Mouse (Mus musculus) lung, embryonic 16.5 days (tissue): ENCODE data around the gene Rpl13a. TPM values are rescaled to one million over a fixed set of nuclear protein-coding genes. Genes with fewer than 3 reads are reported as not detected.
"Not testable (repeated sequence)": the region's sequence is repeated elsewhere in the genome, so short reads cannot be mapped to it uniquely, and the experiment has no call there.

Experiments
- ATAC-seq: fragments of 200-750 bp; cut with Nextera tagmentation; 2 replicates; pipeline ENCODE4 v1.8.0; 2017; ENCODE audit warnings: low read depth, mild to moderate bottlenecking, moderate library complexity
- H3K27ac ChIP-seq: fragments of 300-500 bp; sonication (generic); 2 replicates; pipeline ENCODE4 v1.5.1; 2014; ENCODE audit warnings: mild to moderate bottlenecking, control low read depth, low read length
- H3K27me3 ChIP-seq: fragments of 300-500 bp; sonication (generic); 2 replicates; pipeline ENCODE4 v1.6.1; 2014; ENCODE audit warnings: low read depth, low read length, mixed read lengths; ENCODE audit not compliant: control insufficient read depth, insufficient read depth
- H3K36me3 ChIP-seq: fragments of 300-500 bp; sonication (generic); 2 replicates; pipeline ENCODE4 v1.6.1; 2014; ENCODE audit warnings: low read length; ENCODE audit not compliant: control insufficient read depth, insufficient read depth
- H3K4me1 ChIP-seq: fragments of 300-500 bp; sonication (generic); replicated peaks from 2 replicates; pipeline ENCODE4 v1.6.1; 2014; ENCODE audit warnings: low read length, mixed read lengths; ENCODE audit not compliant: control insufficient read depth, insufficient read depth
- H3K4me2 ChIP-seq: fragments of 300-500 bp; sonication (generic); 2 replicates; pipeline ENCODE4 v1.6.1; 2014; ENCODE audit warnings: low read depth, low read length, control low read depth
- H3K4me3 ChIP-seq: fragments of 300-500 bp; sonication (generic); 2 replicates; pipeline ENCODE4 v1.5.1; 2014; ENCODE audit warnings: mild to moderate bottlenecking, low read length, control low read depth
- H3K9ac ChIP-seq: fragments of 300-500 bp; sonication (generic); 2 replicates; pipeline ENCODE4 v1.6.1; 2014; ENCODE audit warnings: low read length, control low read depth
- H3K9me3 ChIP-seq: fragments of 300-500 bp; sonication (generic); 2 replicates; pipeline ENCODE4 v1.6.1; 2016; ENCODE audit warnings: low read length; ENCODE audit not compliant: control insufficient read depth
- WGBS: fragments of 180-500 bp; shearing (Covaris S2); extraction: QIAGEN DNeasy Blood & Tissue Kit; methylation state at CpG from one replicate; pipeline ENCODE4 v1.1.7; 2014; 5-methylcytosine and 5-hydroxymethylcytosine counted together
- polyA plus RNA-seq: library from polyadenylated mRNA; unstranded; fragments of >200 nt; fragmentation: Nextera tagmentation; extraction: Ambion mirVana; gene quantifications from 2 replicates; pipeline ENCODE4 v1.2.1, GENCODE M21; 2015

Rpl13a gene
- polyA plus RNA-seq, 1 experiment from 2014 or later, result 1,289 TPM

DNA sequence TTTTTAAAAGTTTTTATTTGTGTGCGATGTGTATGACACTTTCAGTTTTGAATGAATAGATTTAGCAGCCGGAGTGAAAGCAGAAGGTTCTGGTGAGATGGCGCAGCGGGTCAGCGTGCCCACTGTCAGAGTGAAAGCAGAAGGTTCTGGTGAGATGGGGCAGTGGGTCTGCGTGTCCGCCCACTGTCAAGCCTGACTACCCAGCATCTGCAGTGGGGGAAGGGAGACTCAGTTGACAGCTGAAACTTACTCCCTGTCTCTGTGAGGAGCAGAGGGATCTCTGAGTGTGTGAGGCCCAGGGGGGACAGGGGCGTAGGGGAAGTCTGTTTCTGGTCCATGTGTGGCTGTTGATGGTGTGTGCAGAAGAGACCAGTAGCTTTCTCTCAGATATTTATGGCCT is 11.0 kb downstream of the Rpl13a start:
- H3K4me1 ChIP-seq, result peaks cover 14% of the 10 kb centered on the region
- peaks cover 33% of the 10 kb centered on the region for H3K36me3 ChIP-seq
- no peak for ATAC-seq
- no peaks in the 10 kb centered on the region for H3K27me3 ChIP-seq
- H3K9ac ChIP-seq, result no peak overlapping the region
- no peak overlapping the region for H3K27ac ChIP-seq
- WGBS, result 74% methylated on average over 8 of the region's 8 CpGs
- H3K4me2 ChIP-seq, result no peak overlapping the region
- no peak overlapping the region for H3K4me3 ChIP-seq
- no peaks in the 10 kb centered on the region for H3K9me3 ChIP-seq

DNA sequence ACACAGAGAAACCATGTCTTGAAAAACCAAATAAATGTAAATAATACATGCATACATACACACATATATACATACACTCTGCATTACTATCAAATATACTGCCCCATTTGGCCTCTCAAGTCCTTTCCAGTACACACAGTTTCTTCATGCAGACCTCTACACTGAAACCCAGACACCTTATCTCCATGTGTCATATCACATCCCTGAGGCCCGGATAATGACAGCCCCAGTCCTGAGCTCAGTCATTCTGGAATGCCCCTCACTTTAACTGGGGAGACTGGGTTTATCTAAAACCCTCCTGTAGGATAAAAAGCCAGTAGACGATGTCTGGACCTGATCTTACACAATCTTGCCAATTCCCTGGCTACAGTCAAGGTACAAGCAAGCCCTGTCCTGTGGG is 15.1 kb downstream of the Rpl13a start:
- Histone ChIP-seq H3K4me2 (no peak overlapping the region), H3K36me3 (no peaks in the 10 kb centered on the region), H3K4me1 (no peaks in the 10 kb centered on the region), H3K27ac (no peak overlapping the region), H3K9me3 (no peaks in the 10 kb centered on the region), H3K4me3 (no peak overlapping the region), H3K9ac (no peak overlapping the region), H3K27me3 (no peaks in the 10 kb centered on the region)
- ATAC-seq, result no peak
- 65% methylated on average over 2 of the region's 2 CpGs for WGBS

DNA sequence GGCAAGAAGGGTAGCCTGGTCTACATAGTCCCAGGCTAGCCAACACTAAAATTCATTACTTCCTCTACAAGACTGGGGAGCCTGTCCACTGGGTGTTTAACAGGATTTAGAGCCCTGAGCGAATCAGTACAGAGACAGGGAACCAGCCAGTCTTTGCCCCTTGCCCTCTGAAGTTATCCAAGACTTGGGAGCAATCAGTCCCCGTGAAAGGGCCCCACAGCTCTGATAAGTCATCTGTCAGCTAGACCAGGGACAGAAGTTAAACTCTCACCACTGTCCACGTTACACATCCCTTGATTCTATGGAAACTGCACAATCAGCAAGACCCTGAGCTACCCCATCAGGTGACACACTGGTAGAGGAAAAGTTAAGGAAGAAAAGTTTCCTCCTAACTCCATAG is 16.0 kb downstream of the Rpl13a start:
- no peaks in the 10 kb centered on the region for H3K27me3 ChIP-seq
- no peak overlapping the region for H3K27ac ChIP-seq
- no peak overlapping the region for H3K9ac ChIP-seq
- H3K4me3 ChIP-seq, result no peak overlapping the region
- no peaks in the 10 kb centered on the region for H3K4me1 ChIP-seq
- no peaks in the 10 kb centered on the region for H3K36me3 ChIP-seq
- WGBS, result 36% methylated on average over 3 of the region's 3 CpGs
- no peak for ATAC-seq
- no peaks in the 10 kb centered on the region for H3K9me3 ChIP-seq
- H3K4me2 ChIP-seq, result no peak overlapping the region

DNA sequence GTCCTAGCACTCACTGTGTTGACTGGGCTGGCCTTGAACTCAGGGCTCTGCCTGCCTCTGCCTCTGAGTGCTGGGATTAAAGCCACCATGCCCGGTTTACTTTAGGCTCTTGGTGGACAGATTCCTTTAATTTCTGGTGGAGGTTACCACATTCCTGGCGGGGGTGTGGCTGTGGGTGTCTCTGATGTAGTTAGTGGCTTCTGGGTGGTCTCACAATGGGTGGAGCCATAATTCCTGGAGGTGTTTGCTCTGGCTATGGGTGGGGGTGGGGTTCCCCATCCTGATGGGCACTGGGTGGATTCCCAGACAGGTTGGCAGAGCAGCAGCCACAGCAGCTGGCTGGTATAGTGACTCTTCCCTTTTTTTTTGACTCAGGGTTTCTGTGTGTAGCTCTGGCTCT is 16.6 kb downstream of the Rpl13a start:
- Histone ChIP-seq H3K4me1 (no peaks in the 10 kb centered on the region), H3K4me3 (no peak overlapping the region), H3K36me3 (no peaks in the 10 kb centered on the region), H3K9ac (no peak overlapping the region), H3K27ac (no peak overlapping the region), H3K4me2 (no peak overlapping the region), H3K27me3 (no peaks in the 10 kb centered on the region), H3K9me3 (no peaks in the 10 kb centered on the region)
- WGBS, result 52% methylated on average over 2 of the region's 2 CpGs
- no peak for ATAC-seq

DNA sequence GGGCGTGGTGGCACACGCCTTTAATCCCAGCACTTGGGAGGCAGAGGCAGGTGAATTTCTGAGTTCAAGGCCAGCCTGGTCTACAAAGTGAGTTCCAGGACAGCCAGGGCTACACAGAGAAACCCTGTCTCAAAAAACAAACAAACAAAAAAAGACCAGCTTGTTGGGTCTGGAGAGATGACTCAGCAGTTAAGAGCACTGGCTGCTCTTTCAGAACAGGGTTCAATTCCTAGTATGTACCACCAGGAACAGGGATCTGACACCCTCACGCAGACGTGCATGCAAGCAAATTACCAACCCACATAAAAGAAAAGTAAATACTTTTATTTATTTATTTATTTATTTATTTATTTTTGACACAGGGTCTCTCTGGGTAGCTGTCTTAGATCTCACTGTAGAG is 18.5 kb downstream of the Rpl13a start:
- H3K4me1 ChIP-seq, ATAC-seq, H3K36me3 ChIP-seq, H3K4me2 ChIP-seq, H3K9ac ChIP-seq, H3K4me3 ChIP-seq, H3K27ac ChIP-seq, H3K9me3 ChIP-seq, H3K27me3 ChIP-seq: not testable (repeated sequence)
- 77% methylated on average over 4 of the region's 4 CpGs for WGBS

DNA sequence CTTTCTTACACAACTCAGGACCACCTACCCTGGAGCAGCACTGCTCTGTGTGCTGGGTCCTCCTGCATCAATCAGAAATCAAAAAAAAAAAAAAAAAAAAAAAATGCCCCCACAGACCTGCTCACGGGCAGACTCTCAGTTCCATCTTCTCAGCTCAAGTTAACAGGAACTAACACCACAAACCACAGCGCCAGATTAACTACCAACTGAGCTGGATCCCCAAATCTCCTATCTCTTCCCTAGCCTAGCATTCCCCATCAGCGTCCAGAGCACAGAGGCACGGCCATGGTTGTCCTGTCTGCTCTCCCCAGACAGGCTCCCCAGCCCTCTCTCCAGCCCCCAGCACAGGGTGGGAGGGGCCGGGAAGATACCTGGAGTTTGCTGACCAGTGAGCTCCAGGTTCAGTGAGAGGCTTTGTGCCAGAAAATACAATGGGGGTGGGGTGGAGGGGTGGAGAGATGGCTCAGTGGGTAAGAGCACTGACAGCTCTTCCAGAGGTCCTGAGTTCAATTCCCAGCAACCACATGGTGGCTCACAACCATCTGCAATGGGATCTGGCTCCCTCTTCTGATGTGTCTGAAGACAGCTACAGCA is 21.4 kb downstream of the Rpl13a start:
- ATAC-seq, result no peak
- Histone ChIP-seq H3K4me2 (no peak overlapping the region), H3K27me3 (no peaks in the 10 kb centered on the region), H3K4me3 (no peak overlapping the region), H3K36me3 (no peaks in the 10 kb centered on the region), H3K4me1 (peaks cover 22% of the 10 kb centered on the region), H3K9me3 (no peaks in the 10 kb centered on the region), H3K9ac (no peak overlapping the region), H3K27ac (no peak overlapping the region)
- WGBS, result 58% methylated on average over 5 of the region's 5 CpGs

DNA sequence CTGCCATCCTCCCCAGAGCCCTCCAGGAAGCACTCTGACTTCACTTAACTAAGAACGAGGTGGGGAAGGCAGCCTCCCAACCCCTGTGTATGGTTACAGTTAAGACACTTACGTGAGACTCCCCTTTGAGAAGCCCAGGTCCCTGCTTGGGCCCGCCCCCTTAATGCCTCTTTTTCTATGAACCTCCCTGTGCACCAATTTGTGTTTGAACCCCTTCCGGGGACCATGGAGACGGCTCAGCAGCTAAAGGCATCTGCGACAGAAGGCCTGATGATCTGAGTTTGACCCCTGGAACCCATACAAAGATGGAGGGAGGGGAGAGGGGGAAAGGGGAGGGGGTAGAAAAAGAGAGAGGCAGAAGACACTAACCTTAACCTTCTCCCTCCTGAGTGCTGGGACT is 22.1 kb downstream of the Rpl13a start:
- peaks cover 22% of the 10 kb centered on the region for H3K4me1 ChIP-seq
- no peak overlapping the region for H3K27ac ChIP-seq
- H3K9ac ChIP-seq, result no peak overlapping the region
- H3K9me3 ChIP-seq, result no peaks in the 10 kb centered on the region
- H3K4me3 ChIP-seq, result no peak overlapping the region
- H3K36me3 ChIP-seq, result no peaks in the 10 kb centered on the region
- no peaks in the 10 kb centered on the region for H3K27me3 ChIP-seq
- no peak overlapping the region for H3K4me2 ChIP-seq
- ATAC-seq, result no peak
- 53% methylated on average over 6 of the region's 6 CpGs for WGBS

DNA sequence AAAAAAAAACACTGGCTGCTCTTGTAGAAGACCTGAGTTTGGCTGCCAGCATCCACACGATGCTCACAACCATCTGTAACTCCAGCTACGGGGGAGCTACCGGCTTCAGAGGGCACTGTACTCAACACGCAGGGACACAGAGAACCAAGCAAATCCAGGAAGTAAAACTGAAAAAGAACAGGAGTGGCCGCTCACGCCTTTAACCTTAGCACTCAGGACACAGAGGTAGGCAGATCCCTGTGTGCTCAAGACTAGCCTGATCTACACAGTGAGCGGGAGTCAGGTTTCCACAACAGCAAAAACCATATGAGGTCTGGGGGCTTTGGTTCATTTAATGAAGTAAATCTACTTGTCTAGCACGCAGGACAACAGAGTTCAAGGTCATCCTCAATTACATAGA is 23.1 kb downstream of the Rpl13a start:
- H3K27ac ChIP-seq, result no peak overlapping the region
- H3K4me2 ChIP-seq, result no peak overlapping the region
- WGBS, result 77% methylated on average over 8 of the region's 8 CpGs
- no peaks in the 10 kb centered on the region for H3K36me3 ChIP-seq
- peaks cover 22% of the 10 kb centered on the region for H3K4me1 ChIP-seq
- no peak overlapping the region for H3K9ac ChIP-seq
- no peak overlapping the region for H3K4me3 ChIP-seq
- no peaks in the 10 kb centered on the region for H3K27me3 ChIP-seq
- ATAC-seq, result no peak
- no peaks in the 10 kb centered on the region for H3K9me3 ChIP-seq

DNA sequence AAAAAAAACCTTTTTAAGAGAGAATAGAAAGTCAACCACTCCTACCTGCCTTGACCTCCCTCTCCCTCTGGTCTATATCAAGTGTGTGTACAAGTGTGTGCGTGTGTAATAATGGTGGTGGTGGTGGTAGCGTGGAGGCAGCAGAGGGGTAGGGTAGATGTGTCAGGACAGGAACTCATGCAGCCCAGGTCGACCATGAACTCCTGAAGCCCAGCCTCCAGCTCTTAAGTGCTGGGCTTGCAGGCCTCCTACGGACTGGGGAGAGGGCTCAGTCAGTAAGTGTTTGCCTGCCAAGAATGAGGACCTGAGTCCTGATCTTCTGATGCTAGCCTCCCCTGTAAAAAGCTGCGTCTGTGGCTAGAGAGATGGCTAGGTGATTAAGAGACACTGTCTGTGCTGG is 23.6 kb downstream of the Rpl13a start:
- no peak overlapping the region for H3K27ac ChIP-seq
- H3K4me1 ChIP-seq, result peaks cover 22% of the 10 kb centered on the region
- no peaks in the 10 kb centered on the region for H3K27me3 ChIP-seq
- no peak overlapping the region for H3K9ac ChIP-seq
- no peaks in the 10 kb centered on the region for H3K36me3 ChIP-seq
- H3K9me3 ChIP-seq, result no peaks in the 10 kb centered on the region
- H3K4me2 ChIP-seq, result no peak overlapping the region
- 64% methylated on average over 5 of the region's 5 CpGs for WGBS
- no peak for ATAC-seq
- no peak overlapping the region for H3K4me3 ChIP-seq

DNA sequence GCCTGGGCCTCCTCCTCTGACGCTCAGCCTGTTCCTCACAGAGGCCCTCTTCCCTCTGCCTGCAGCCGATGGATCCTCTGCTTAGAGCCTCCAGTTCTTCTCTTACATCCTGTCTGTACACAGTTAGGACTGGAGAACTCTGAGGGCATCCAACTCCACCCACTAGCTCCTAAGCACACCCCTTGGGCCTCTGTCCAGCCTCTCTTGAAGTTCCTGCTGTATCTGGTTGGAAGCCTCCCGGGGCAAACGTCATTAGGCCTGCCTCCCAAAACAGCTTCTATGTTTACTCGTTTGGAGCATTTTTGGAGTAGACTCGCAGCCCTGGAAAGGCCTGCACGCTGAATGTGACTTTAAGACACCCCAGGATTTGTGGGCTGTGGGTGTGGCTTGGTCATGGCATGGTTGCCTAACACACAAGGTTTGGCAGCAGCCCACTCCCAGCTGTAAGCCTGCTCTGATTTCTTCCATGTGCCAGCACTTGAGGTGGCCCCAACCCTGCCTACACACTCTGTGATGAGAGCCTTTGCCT is 24.8 kb downstream of the Rpl13a start, which contains the start of gene Fcgrt:
Gene Fcgrt (minus strand): TSS at position 200 of the 529 bp plus-strand sequence.
- H3K27me3 ChIP-seq, result no peaks in the 10 kb centered on the region
- WGBS, result 14% methylated on average over 7 of the region's 7 CpGs
- peak; percentile 98 for ATAC-seq
- H3K4me1 ChIP-seq, result peaks cover 22% of the 10 kb centered on the region
- H3K9ac ChIP-seq, result peak within 1 kb of the TSS; percentile 74
- no peaks in the 10 kb centered on the region for H3K9me3 ChIP-seq
- H3K4me2 ChIP-seq, result peak within 1 kb of the TSS; percentile 69
- peak within 1 kb of the TSS; percentile 91 for H3K27ac ChIP-seq
- H3K4me3 ChIP-seq, result peak within 1 kb of the TSS; percentile 56
- H3K36me3 ChIP-seq, result peaks cover 3% of the 10 kb centered on the region; the same call in 1 of the 2 replicates
